Mouse (Mus musculus) megakaryocyte-erythroid progenitor cell, adult 5-6 weeks (primary cell): Measurements from ENCODE around the gene Dnase1l3. TPM values are rescaled to one million over a fixed set of nuclear protein-coding genes. Genes with fewer than 3 reads are reported as not detected.
"Not testable (repeated sequence)": the region's sequence is repeated elsewhere in the genome, so short reads cannot be mapped to it uniquely, and the experiment has no call there.

Experiments used
- ATAC-seq: replicated peaks from 2 replicates; pipeline ENCODE4 v1.8.0; 2016; ENCODE audit warnings: mild to moderate bottlenecking, inconsistent platforms; ENCODE audit not compliant: severe bottlenecking, poor library complexity, low FRiP score, low TSS enrichment
- total RNA-seq, 2 experiments: library from RNA; stranded (forward) in 1 of 2; stranded (reverse) in 1 of 2; fragments of 200-1000, 215-1000 nt in 1 of 2; fragments of >200 nt in 1 of 2; fragmentation: Nextera tagmentation in 1 of 2; gene quantifications; 2 replicates each; pipeline ENCODE4 v1.2.3; 2014 to 2017

The Dnase1l3 gene
- total RNA-seq, 2 experiments from 2014 or later: not detected

GRCm38 (mm10) chr14:8016951-8017350 is 22.6 kb upstream of the Dnase1l3 start:
- ATAC-seq: peak; percentile 52; the same call in 1 of the 2 replicates

GRCm38 (mm10) chr14:8016276-8016675 is 21.9 kb upstream of the Dnase1l3 start:
- ATAC-seq: 0 out of 2 replicates have a peak, but pooled peaks have one; percentile 30

- ATAC-seq: no peak
These were observed 21.4 kb upstream of the Dnase1l3 start for GRCm38 (mm10) chr14:8015756-8016155.

GRCm38 (mm10) chr14:8011938-8012337 is 17.6 kb upstream of the Dnase1l3 start:
- no peak for ATAC-seq

GRCm38 (mm10) chr14:8011297-8011696 is 16.9 kb upstream of the Dnase1l3 start:
- ATAC-seq: no peak

GRCm38 (mm10) chr14:8007923-8008322 is 13.6 kb upstream of the Dnase1l3 start:
- ATAC-seq: no peak

GRCm38 (mm10) chr14:8007486-8007885 is 13.1 kb upstream of the Dnase1l3 start:
- no peak for ATAC-seq

GRCm38 (mm10) chr14:8007084-8007483 is 12.7 kb upstream of the Dnase1l3 start:
- ATAC-seq: no peak

- ATAC-seq: not testable (repeated sequence)
These were observed 11.7 kb upstream of the Dnase1l3 start for GRCm38 (mm10) chr14:8006061-8006460.

- no peak for ATAC-seq
These were observed 9.6 kb upstream of the Dnase1l3 start for GRCm38 (mm10) chr14:8003727-8004670.

GRCm38 (mm10) chr14:8003093-8003670 is 8.8 kb upstream of the Dnase1l3 start:
- ATAC-seq: peak; percentile 34; the same call in 1 of the 2 replicates

GRCm38 (mm10) chr14:8002432-8003092 is 8.2 kb upstream of the Dnase1l3 start, which contains the start of gene Abhd6:
Gene Abhd6, plus strand, starts transcription at chr14:8002902.
- peak; percentile 73 for ATAC-seq

GRCm38 (mm10) chr14:8000831-8001685 is 6.7 kb upstream of the Dnase1l3 start:
- ATAC-seq: no peak

- ATAC-seq: no peak
These were observed 5.9 kb upstream of the Dnase1l3 start for GRCm38 (mm10) chr14:8000247-8000646.

- ATAC-seq: no peak
These were observed 5.1 kb upstream of the Dnase1l3 start for GRCm38 (mm10) chr14:7999435-7999834.

- ATAC-seq: no peak
These were observed 4.7 kb upstream of the Dnase1l3 start for GRCm38 (mm10) chr14:7999030-7999429.

GRCm38 (mm10) chr14:7997255-7997696 is 2.9 kb upstream of the Dnase1l3 start:
- peak; percentile 95 for ATAC-seq

- ATAC-seq: no peak
These were observed 2.2 kb downstream of the Dnase1l3 start for GRCm38 (mm10) chr14:7992158-7992557.
